In the genomic region with DNA sequence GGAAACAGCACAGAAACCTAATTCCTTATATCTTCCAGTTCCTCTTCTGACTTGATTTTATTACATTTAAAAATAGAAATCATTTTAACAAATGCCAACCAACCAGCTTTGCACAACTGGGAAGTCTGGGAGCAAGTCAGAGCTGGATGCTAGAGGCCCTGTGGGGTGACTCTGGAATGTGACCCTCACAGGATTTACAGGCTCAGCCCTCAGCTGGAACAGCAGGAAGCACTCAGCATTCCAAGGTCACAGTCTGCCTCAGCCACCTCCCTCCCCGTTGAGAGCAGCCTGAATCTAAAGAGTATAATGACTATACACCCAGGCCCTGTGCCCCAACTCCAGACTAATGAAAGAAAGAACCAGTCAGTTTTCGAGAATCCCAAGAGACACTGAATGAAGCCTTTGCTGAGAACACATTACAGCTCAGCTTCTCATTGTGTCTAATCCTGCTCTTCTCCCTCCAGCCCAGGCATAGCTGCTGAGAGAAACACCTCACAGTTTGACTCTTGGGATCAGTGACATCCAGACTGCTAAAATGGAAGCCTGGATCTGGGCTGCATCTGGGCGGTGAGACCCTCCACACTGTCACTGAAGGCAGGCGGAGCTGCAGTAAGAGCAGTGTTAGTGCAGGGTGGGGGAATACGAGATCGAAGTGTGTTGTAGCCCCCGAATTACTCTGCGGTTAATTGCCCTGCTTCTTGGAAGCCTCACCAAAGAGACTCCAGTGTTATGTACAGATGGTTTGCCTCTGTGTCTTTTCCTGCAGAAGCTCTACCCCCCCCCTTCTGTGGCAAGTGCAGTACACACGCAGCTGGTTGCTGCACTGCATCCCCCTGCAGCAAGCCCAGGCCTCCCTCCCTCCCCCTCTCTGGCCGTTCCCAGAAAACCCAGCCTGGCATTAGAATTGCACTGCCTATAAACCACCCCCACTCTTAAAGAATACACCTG, we compare ENCODE assay signal across 9 mouse cellular contexts. TPM values are rescaled to one million over a fixed set of nuclear protein-coding genes. Genes with fewer than 3 reads are reported as not detected.
A peak's percentile ranks its signal among the peaks of the same experiment; 100 is the strongest.
DNase-seq lines count a peak whose midpoint lies in the region; ATAC-seq and TF ChIP-seq lines count a peak whose summit lies in the region.
"Had no signal": no experiment of that assay in that cellular context is flagged by ENCODE, and none has a peak within 500 bp of the region (broad histone marks: within the 10 kb centered on the region; RNA-seq: fewer than 3 reads in every experiment).

No protein-coding gene starts in this region.

- no peak overlapping the region for H3K4me2 ChIP-seq in hindbrain, postnatal 0 days (ENCODE audit: low read depth, low read length)
- H3K4me2 ChIP-seq in intestine, postnatal 0 days (replicated peaks; ENCODE audit: low read depth) = no peak overlapping the region

- H3K27ac ChIP-seq in hindbrain, embryonic 10.5 days = no peak overlapping the region
- H3K27ac ChIP-seq in hindbrain, postnatal 0 days = no peak overlapping the region
- H3K27ac ChIP-seq in intestine, postnatal 0 days (ENCODE audit: low read depth, low read length) = no peak overlapping the region

- no peak for TF ChIP-seq CTCF in hindbrain, postnatal 0 days (IDR thresholded peaks at IDR 0.05; ENCODE audit: low read depth)
- no peak for TF ChIP-seq CTCF in intestine, postnatal 0 days (IDR thresholded peaks at IDR 0.05; ENCODE audit: low read depth)

- no peaks in the 10 kb centered on the region for H3K27me3 ChIP-seq in hindbrain, embryonic 10.5 days (ENCODE audit: insufficient read depth, poor library complexity, severe bottlenecking)
- no peaks in the 10 kb centered on the region for H3K27me3 ChIP-seq in hindbrain, postnatal 0 days (ENCODE audit: insufficient read depth, low read length)
- no peaks in the 10 kb centered on the region for H3K27me3 ChIP-seq in intestine, postnatal 0 days (replicated peaks; ENCODE audit: control insufficient read depth, insufficient read depth, low read length)

- WGBS in hindbrain, embryonic 10.5 days = 73% methylated on average over 10 of the region's 10 CpGs
- WGBS in hindbrain, postnatal 0 days = 70% methylated on average over 10 of the region's 10 CpGs
- 43% methylated on average over 10 of the region's 10 CpGs for WGBS in intestine, postnatal 0 days

- H3K9me3 ChIP-seq in hindbrain, embryonic 10.5 days = no peaks in the 10 kb centered on the region
- no peaks in the 10 kb centered on the region for H3K9me3 ChIP-seq in hindbrain, postnatal 0 days (ENCODE audit: low read length)
- no peaks in the 10 kb centered on the region for H3K9me3 ChIP-seq in intestine, postnatal 0 days (ENCODE audit: control insufficient read depth)

- peaks cover 90% of the 10 kb centered on the region for H3K36me3 ChIP-seq in hindbrain, embryonic 10.5 days
- peaks cover 32% of the 10 kb centered on the region; the same call in 1 of the 2 replicates for H3K36me3 ChIP-seq in hindbrain, postnatal 0 days (ENCODE audit: insufficient read depth, low read length)
- peaks cover 28% of the 10 kb centered on the region for H3K36me3 ChIP-seq in intestine, postnatal 0 days (ENCODE audit: control insufficient read depth, insufficient read depth)

- DNase-seq in hindbrain, embryonic 10.5 days (ENCODE audit: low spot score) = peak; percentile 38
- DNase-seq in hindbrain, postnatal 0 days (ENCODE audit: low spot score) = no peak
- DNase-seq in adrenal gland, postnatal 14 days = peak; percentile 70
- peak; percentile 43 for DNase-seq in lung, postnatal 14 days
- DNase-seq in frontal cortex, adult 2 months (ENCODE audit: extremely low spot score in 1 of 2, low spot score in 1 of 2) = no peak
- DNase-seq in gastrocnemius, adult 8-10 months (ENCODE audit: low spot score in 2 of 2) = no peak
- DNase-seq: layer of hippocampus, adult 9-11 months had no signal

- no peak for ATAC-seq in hindbrain, postnatal 0 days
- ATAC-seq in intestine, postnatal 0 days = peak; percentile 75
- ATAC-seq in erythroblast, adult 5-6 weeks (replicated peaks; ENCODE audit: low FRiP score, poor library complexity, severe bottlenecking) = no peak

- no peak overlapping the region for H3K9ac ChIP-seq in hindbrain, postnatal 0 days (replicated peaks; ENCODE audit: low read length)
- H3K9ac ChIP-seq in intestine, postnatal 0 days (ENCODE audit: low read depth, low read length) = no peak overlapping the region

- no peak overlapping the region for H3K4me3 ChIP-seq in hindbrain, embryonic 10.5 days
- H3K4me3 ChIP-seq in hindbrain, postnatal 0 days (ENCODE audit: low read length) = no peak overlapping the region
- no peak overlapping the region for H3K4me3 ChIP-seq in intestine, postnatal 0 days (ENCODE audit: low read depth, low read length)

- peaks cover 6% of the 10 kb centered on the region; the same call in 1 of the 2 replicates for H3K4me1 ChIP-seq in hindbrain, embryonic 10.5 days (replicated peaks)
- no peaks in the 10 kb centered on the region for H3K4me1 ChIP-seq in hindbrain, postnatal 0 days (ENCODE audit: insufficient read depth, low read length)
- H3K4me1 ChIP-seq in intestine, postnatal 0 days (replicated peaks; ENCODE audit: control insufficient read depth, insufficient read depth, low read length) = no peaks in the 10 kb centered on the region

RNA-seq across cellular contexts. Expression of a gene that starts 8.7 kb away (rescaled TPM):
- polyA plus RNA-seq in hindbrain, embryonic 10.5 days (2016; fragmentation: Nextera tagmentation; extraction: Ambion mirVana) = 21.2 and 22.0 TPM in 2 replicates
- 10.1 and 18.0 TPM in 2 replicates for total RNA-seq in hindbrain, postnatal 0 days (2014; rRNA removed)
- 8.2 and 10.3 TPM in 2 replicates for polyA plus RNA-seq in hindbrain, postnatal 0 days (2015; fragmentation: Nextera tagmentation; extraction: Ambion mirVana)
- 18.6 and 22.5 TPM in 2 replicates for total RNA-seq in adrenal gland, postnatal 14 days (2021)
- polyA plus RNA-seq in intestine, postnatal 0 days (2015; fragmentation: Nextera tagmentation; extraction: Ambion mirVana) = 6.9 and 7.0 TPM in 2 replicates
- 9.3 and 11.7 TPM in 2 replicates for polyA plus RNA-seq in frontal cortex, adult 2 months (2012; rRNA removed)
- total RNA-seq in erythroblast, adult 5-6 weeks (2015; ENCODE audit: low replicate concordance) = 1.9 and 2.3 TPM in 2 replicates
- total RNA-seq in erythroblast, adult 5-6 weeks (2017; ENCODE audit: low replicate concordance) = 3.9 and 4.5 TPM in 2 replicates
- 10 to 100 TPM; 23.5 to 27.7 (median 25.2) TPM for total RNA-seq in gastrocnemius, adult 8-10 months (2022)

RNA-seq across cellular contexts. Expression of a gene that starts 8.8 kb away (rescaled TPM):
- 38.2 and 49.3 TPM in 2 replicates for polyA plus RNA-seq in hindbrain, embryonic 10.5 days (2016; fragmentation: Nextera tagmentation; extraction: Ambion mirVana)
- 11.3 and 13.9 TPM in 2 replicates for total RNA-seq in hindbrain, postnatal 0 days (2014; rRNA removed)
- 19.2 and 20.7 TPM in 2 replicates for polyA plus RNA-seq in hindbrain, postnatal 0 days (2015; fragmentation: Nextera tagmentation; extraction: Ambion mirVana)
- 17.2 and 22.1 TPM in 2 replicates for total RNA-seq in adrenal gland, postnatal 14 days (2021)
- polyA plus RNA-seq in intestine, postnatal 0 days (2015; fragmentation: Nextera tagmentation; extraction: Ambion mirVana) = 17.3 and 19.1 TPM in 2 replicates
- 15.6 and 20.3 TPM in 2 replicates for polyA plus RNA-seq in frontal cortex, adult 2 months (2012; rRNA removed)
- total RNA-seq in erythroblast, adult 5-6 weeks (2015; ENCODE audit: low replicate concordance) = 1.2 and 1.9 TPM in 2 replicates
- 1.7 and 6.4 TPM in 2 replicates for total RNA-seq in erythroblast, adult 5-6 weeks (2017; ENCODE audit: low replicate concordance)
- total RNA-seq in gastrocnemius, adult 8-10 months (2022) = 10 to 100 TPM in 3 of 4 experiments, 1 to 10 TPM in 1; 8.5 to 12.2 (median 10.8) TPM

RNA-seq across cellular contexts. Expression of a gene that starts 24.0 kb away (rescaled TPM):
- 0.39 and 1.6 TPM in 2 replicates for polyA plus RNA-seq in hindbrain, embryonic 10.5 days (2016; fragmentation: Nextera tagmentation; extraction: Ambion mirVana)
- 3.3 and 8.3 TPM in 2 replicates for total RNA-seq in hindbrain, postnatal 0 days (2014; rRNA removed)
- polyA plus RNA-seq in hindbrain, postnatal 0 days (2015; fragmentation: Nextera tagmentation; extraction: Ambion mirVana) = 13.5 and 14.0 TPM in 2 replicates
- total RNA-seq in adrenal gland, postnatal 14 days (2021) = 0.52 TPM in 1 of 2 replicates, not detected in the other
- polyA plus RNA-seq in intestine, postnatal 0 days (2015; fragmentation: Nextera tagmentation; extraction: Ambion mirVana) = 0.07 TPM in 1 of 2 replicates, not detected in the other
- polyA plus RNA-seq in frontal cortex, adult 2 months (2012; rRNA removed) = 14.6 and 20.3 TPM in 2 replicates
- not detected in 2 replicates for total RNA-seq in erythroblast, adult 5-6 weeks (2015; ENCODE audit: low replicate concordance)
- not detected in 2 replicates for total RNA-seq in erythroblast, adult 5-6 weeks (2017; ENCODE audit: low replicate concordance)
- total RNA-seq in gastrocnemius, adult 8-10 months (2022) = under 1 TPM in 1 of 4 experiments, not detected in 3; 0.27 TPM

Comparison
In these comparisons a context has a peak if more than half of its experiments do, and no peak if none do; other contexts are left out.
1. DNase-seq: peak in hindbrain, embryonic 10.5 days (single experiment), adrenal gland, postnatal 14 days (single experiment) and lung, postnatal 14 days (single experiment); none in hindbrain, postnatal 0 days (single experiment), frontal cortex, adult 2 months (0 of 2) and gastrocnemius, adult 8-10 months (0 of 2).